Mouse (Mus musculus) embryonic stem cell, embryonic (primary cell): ENCODE results near the gene Lypd3.

Source experiments
- CTCF ChIA-PET, 4 experiments: fragments of 300-600 bp in 2 of 4; fragments of 350-600 bp in 2 of 4; sonication (Branson Sonifier 250); formaldehyde crosslinking; loops; one replicate each; lab custom pipeline; 2022; ENCODE audit warnings: inconsistent platforms in 2 of 4; lab: Charles Lee
- POLR2A ChIA-PET, 4 experiments: fragments of 300-600 bp in 2 of 4; fragments of 350-600 bp in 2 of 4; sonication (Branson Sonifier 250); formaldehyde crosslinking; loops; one replicate each; lab custom pipeline; 2022; ENCODE audit warnings: antibody characterized with exemption in 4 of 4, inconsistent platforms in 1 of 4; lab: Charles Lee

Gene Lypd3

GRCm38 (mm10) chr7:24630116-24630880 lies 6.1 kb upstream of the Lypd3 start:
- CTCF ChIA-PET, result interaction anchor here (0.6 to 2.5 kb wide), 9 partner anchors 8 to 157 kb away, joined by 3 to 9 read pairs (median 3); no protein-coding TSS in a partner anchor
- POLR2A ChIA-PET, result interaction anchor here in 2 of 4 experiments (0.5 to 3.4 kb wide), 6 partner anchors 9 to 634 kb away, joined by 3 to 19 read pairs (median 3); no protein-coding TSS in a partner anchor

DNA sequence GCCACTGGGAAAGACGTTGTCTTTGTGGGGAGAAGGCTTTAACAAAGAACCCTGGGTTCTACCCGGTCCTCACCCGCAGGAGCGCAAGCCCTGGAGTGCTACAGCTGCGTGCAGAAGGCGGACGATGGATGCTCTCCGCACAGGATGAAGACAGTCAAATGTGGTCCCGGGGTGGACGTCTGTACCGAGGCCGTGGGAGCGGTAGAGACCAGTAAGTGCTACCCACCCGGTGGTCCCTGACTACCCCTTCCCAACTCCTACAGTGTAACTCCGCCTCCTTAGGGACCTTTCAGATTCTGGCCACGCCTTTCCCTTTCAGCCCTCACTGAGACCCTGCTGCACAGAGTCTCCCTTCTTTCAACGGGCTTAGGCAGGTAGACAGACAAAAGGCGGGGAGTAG lies 696 bp downstream of the Lypd3 start:
- CTCF ChIA-PET, result interaction anchor here in 3 of 4 experiments (0.6 to 8.1 kb wide), 8 partner anchors 16 to 328 kb away, joined by 3 to 84 read pairs (median 6); no protein-coding TSS in a partner anchor
- POLR2A ChIA-PET, result interaction anchor here in 1 of 4 experiments (1.5 kb wide), 1 partner anchor 18 kb away, joined by 5 read pairs; no protein-coding TSS in a partner anchor

- POLR2A ChIA-PET, result interaction anchor here (0.5 to 2.4 kb wide), 19 partner anchors 9 to 322 kb away, joined by 3 to 19 read pairs (median 4); partner anchors contain the start of genes Pinlyp (in 1 of the 4) and Xrcc1 (in 1 of the 4)
- CTCF ChIA-PET, result interaction anchor here (0.6 to 8.1 kb wide), 27 partner anchors 8 to 348 kb away, joined by 3 to 84 read pairs (median 4); partner anchors contain the start of genes Irgq (in 1 of the 4) and Phldb3 (in 1 of the 4)
These were observed 1.9 kb downstream of the Lypd3 start for GRCm38 (mm10) chr7:24638026-24638856.

DNA sequence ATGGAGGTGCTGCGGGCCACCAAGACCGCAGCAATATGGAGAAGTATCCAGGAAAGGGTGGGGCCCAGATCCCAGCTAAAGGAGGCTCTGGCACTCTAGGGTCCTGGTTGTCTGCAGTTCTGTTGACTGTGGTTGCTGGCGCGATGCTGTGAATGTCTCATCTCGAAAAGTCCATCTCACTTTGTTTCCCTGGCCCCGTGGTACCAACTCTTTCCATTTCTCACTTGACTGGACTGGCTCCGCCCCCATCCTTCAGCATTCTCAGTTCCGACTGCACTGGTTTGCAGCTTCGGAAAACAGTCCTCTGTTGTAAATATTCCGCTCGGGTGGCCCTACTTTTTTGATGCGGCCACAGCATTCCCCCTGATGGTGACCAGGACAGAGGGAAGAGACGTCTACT lies 4.1 kb downstream of the Lypd3 start:
- POLR2A ChIA-PET, result no interaction called here
- CTCF ChIA-PET, result interaction anchor here in 1 of 4 experiments (0.7 to 8.1 kb wide), 2 partner anchors 41 to 138 kb away, joined by 3 to 84 read pairs; no protein-coding TSS in a partner anchor

DNA sequence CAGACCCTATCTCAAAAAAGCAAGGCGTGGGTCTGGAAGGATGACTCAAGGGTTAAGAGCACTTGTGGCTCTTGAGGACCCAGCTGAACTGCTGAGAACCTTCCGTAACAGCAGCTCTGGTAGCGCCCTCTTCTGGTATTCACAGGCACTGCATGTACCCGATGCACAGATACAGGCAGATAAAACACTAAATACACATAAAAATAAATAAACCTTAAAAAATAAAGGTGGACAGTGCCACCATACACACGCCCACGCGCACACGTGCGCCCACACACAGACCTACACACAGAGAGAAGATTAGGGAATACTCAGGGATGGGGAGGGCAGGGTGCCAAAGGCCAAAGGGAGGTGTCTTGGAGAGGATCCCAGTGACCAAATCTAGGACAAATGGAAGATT lies 6.1 kb downstream of the Lypd3 start:
- ChIA-PET POLR2A (interaction anchor here in 3 of 4 experiments (0.6 to 1.4 kb wide), 5 partner anchors 8 to 250 kb away, joined by 3 to 5 read pairs (median 3); no protein-coding TSS in a partner anchor), CTCF (interaction anchor here (0.5 to 8.1 kb wide), 49 partner anchors 9 to 278 kb away, joined by 3 to 84 read pairs (median 4); partner anchors contain the start of genes Cadm4 (in 1 of the 4), Phldb3 (in 1 of the 4) and Plaur (in 1 of the 4))

GRCm38 (mm10) chr7:24644492-24644891 lies 8.1 kb downstream of the Lypd3 start:
- ChIA-PET CTCF (interaction anchor here (0.6 to 2.7 kb wide), 9 partner anchors 9 to 204 kb away, joined by 3 to 11 read pairs (median 3); no protein-coding TSS in a partner anchor), POLR2A (interaction anchor here in 1 of 4 experiments (0.9 kb wide), 1 partner anchor 10 kb away, joined by 4 read pairs; no protein-coding TSS in a partner anchor)

DNA sequence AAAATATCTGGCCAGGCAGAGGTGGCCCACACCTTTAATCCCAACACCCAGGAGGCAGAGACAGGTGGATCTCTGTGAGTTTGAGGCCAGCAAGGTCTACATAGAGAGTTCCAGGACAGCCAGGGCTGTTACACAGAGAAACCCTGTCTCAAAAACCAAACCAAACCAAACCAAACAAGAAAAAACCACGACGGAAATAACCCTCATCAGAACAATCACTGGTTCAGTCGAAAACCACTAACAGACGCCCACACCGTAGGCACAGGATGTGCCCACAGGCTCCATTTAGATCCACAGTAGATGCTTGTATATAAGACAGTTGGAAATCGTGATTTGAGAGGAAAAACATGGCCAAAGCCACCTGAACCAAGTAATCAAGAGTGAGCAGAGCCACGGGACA lies 8.6 kb downstream of the Lypd3 start:
- CTCF ChIA-PET, result interaction anchor here (0.6 to 1.3 kb wide), 7 partner anchors 8 to 80 kb away, joined by 3 to 5 read pairs (median 3); no protein-coding TSS in a partner anchor
- POLR2A ChIA-PET, result interaction anchor here in 1 of 4 experiments (0.9 kb wide), 1 partner anchor 9 kb away, joined by 4 read pairs; no protein-coding TSS in a partner anchor

DNA sequence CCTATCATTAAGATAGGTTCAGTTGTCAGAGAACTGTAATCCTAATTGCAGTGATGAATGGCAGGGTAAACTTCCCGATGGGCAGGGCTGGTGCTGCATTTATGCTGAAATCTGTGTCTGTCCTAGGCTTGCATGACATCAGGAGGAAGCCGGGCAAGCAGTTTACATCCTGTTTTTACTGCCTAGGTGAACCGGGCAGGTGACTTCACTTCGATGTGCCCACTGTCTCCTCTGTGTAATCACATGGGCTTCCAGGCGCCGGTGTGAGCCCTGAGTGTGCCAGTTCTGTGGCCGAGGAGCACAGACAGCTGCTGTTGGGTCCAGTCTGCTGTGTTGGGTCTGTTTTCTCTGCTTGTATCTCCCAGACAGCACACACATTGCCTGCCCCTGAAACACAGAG lies 10.1 kb downstream of the Lypd3 start:
- CTCF ChIA-PET, result interaction anchor here in 3 of 4 experiments (0.6 to 1.6 kb wide), 6 partner anchors 16 to 211 kb away, joined by 3 to 7 read pairs (median 4); no protein-coding TSS in a partner anchor
- POLR2A ChIA-PET, result interaction anchor here in 2 of 4 experiments (0.6 to 0.9 kb wide), 2 partner anchors 8 to 37 kb away, joined by 3 to 4 read pairs; no protein-coding TSS in a partner anchor

- CTCF ChIA-PET, result interaction anchor here (0.6 to 7.1 kb wide), 24 partner anchors 9 to 212 kb away, joined by 3 to 46 read pairs (median 4); partner anchors contain the start of gene Lypd3 (in 2 of the 4)
- POLR2A ChIA-PET, result interaction anchor here in 1 of 4 experiments (0.5 to 1.0 kb wide), 4 partner anchors 15 to 241 kb away, joined by 3 to 5 read pairs (median 3); no protein-coding TSS in a partner anchor
These were observed 17.3 kb downstream of the Lypd3 start for GRCm38 (mm10) chr7:24653681-24654080.

DNA sequence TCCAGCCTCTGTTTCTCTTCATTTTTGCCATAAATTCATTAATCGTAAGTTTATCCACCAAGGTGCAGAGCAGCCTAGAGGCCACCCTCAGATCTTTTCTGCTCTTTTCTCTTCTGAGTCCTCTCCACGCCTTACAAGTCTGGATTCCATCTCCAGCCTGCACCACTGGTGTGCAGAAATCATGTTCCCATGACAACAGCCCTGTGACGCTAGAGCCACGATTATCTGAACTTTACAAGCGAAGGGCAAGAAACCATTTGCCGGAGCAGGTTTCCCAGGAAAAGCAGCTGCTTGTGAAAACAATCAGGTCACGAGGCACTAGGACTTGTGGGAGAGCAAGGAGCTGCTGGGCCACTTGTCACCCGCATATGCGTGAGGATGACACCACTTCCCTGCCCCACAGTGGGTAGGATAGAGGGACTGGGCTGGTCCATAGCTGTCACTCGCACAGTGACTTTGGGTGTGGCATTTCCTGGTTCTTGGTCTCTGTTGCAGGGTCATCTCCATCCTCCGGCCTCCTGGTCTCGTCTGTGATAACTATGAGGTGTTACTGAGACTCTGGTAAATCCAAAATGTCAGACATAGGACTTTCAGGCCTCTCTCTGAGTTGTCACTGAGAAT lies 23.5 kb downstream of the Lypd3 start:
- CTCF ChIA-PET, result interaction anchor here in 3 of 4 experiments (0.5 to 6.2 kb wide), 11 partner anchors 40 to 316 kb away, joined by 3 to 83 read pairs (median 6); no protein-coding TSS in a partner anchor
- POLR2A ChIA-PET, result no interaction called here

DNA sequence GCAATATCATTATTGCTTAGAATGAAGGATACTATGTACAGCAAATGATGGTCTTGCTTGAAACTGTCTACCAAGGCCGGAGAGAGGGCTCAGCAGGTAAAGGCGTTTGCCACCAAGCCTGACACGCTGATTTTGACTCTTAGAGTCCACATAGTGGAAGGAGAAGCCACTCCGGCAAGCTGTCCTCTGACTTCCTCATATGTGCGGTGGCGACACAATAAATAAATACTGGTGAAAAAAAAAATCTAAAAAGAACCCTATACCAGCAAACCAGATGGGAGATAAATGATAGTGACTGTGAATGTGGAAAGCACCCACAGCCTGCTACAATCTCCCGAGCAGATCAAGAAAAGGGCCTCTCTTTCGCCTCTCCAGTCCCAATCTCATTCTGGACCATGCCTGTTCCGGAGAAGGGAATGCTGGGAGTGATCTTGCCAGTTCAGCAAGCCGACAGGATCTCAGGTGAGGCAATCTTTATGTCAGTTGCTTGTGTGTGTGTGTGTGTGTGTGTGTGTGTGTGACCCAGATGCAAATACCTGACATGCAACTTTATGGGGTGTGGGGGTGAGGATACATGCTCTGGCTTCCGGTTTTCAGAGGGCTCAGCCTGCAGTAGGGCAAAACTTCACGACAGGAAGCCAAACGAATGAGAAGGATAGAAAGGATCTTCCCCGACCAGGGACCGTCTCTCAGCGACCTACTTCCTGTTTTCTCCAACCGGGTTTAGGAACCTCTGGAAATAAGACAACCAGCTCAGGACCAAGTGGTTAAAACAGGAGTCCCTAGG lies 25.0 kb downstream of the Lypd3 start:
- CTCF ChIA-PET, result interaction anchor here (0.5 to 6.2 kb wide), 21 partner anchors 8 to 433 kb away, joined by 3 to 83 read pairs (median 10); partner anchors contain the start of genes Phldb3 (in 1 of the 4), Pinlyp (in 1 of the 4) and Xrcc1 (in 1 of the 4)
- POLR2A ChIA-PET, result interaction anchor here in 2 of 4 experiments (0.7 to 1.2 kb wide), 2 partner anchors 41 to 169 kb away, joined by 3 to 4 read pairs; no protein-coding TSS in a partner anchor

- ChIA-PET CTCF (interaction anchor here (0.5 to 6.2 kb wide), 94 partner anchors 8 to 432 kb away, joined by 3 to 83 read pairs (median 4); partner anchors contain the start of genes Phldb3 (in 2 of the 4), Rabac1 (in 2 of the 4), Ethe1 (in 1 of the 4) and Irgq (in 1 of the 4)), POLR2A (interaction anchor here in 3 of 4 experiments (0.5 to 1.7 kb wide), 11 partner anchors 43 to 233 kb away, joined by 3 to 8 read pairs (median 3); partner anchors contain the start of gene Phldb3 (in 1 of the 3))
These were observed 26.2 kb downstream of the Lypd3 start for GRCm38 (mm10) chr7:24662575-24662974.

- ChIA-PET POLR2A (interaction anchor here in 2 of 4 experiments (0.6 kb wide), 3 partner anchors 163 to 391 kb away, joined by 3 to 5 read pairs (median 4); no protein-coding TSS in a partner anchor), CTCF (interaction anchor here in 3 of 4 experiments (1.1 to 3.0 kb wide), 7 partner anchors 11 to 65 kb away, joined by 3 to 79 read pairs (median 7); no protein-coding TSS in a partner anchor)
These were observed 28.0 kb downstream of the Lypd3 start for GRCm38 (mm10) chr7:24664301-24664700.

DNA sequence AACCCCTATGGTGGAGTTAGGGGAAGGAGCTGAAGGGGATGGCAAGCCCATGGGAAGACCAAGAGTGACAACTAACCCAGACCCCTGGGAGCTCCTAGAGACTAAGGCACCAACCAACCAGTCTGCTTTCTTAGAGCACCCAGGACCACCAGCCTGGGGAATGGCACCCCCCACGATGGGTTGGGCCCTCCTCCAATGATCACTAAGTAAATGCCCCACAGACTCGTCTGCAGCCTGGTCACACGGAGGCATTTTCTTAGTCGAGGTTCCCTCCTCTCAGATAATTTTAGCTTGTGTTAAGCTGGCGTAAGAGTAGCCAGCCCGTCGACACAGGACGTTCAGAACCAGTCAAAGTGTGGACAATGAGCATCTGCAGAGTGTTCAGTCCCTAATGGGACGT lies 28.6 kb downstream of the Lypd3 start:
- POLR2A ChIA-PET, result interaction anchor here in 2 of 4 experiments (0.5 to 0.6 kb wide), 4 partner anchors 164 to 391 kb away, joined by 3 to 5 read pairs (median 4); no protein-coding TSS in a partner anchor
- CTCF ChIA-PET, result interaction anchor here in 3 of 4 experiments (0.6 to 1.2 kb wide), 4 partner anchors 12 to 188 kb away, joined by 3 to 4 read pairs (median 4); no protein-coding TSS in a partner anchor

DNA sequence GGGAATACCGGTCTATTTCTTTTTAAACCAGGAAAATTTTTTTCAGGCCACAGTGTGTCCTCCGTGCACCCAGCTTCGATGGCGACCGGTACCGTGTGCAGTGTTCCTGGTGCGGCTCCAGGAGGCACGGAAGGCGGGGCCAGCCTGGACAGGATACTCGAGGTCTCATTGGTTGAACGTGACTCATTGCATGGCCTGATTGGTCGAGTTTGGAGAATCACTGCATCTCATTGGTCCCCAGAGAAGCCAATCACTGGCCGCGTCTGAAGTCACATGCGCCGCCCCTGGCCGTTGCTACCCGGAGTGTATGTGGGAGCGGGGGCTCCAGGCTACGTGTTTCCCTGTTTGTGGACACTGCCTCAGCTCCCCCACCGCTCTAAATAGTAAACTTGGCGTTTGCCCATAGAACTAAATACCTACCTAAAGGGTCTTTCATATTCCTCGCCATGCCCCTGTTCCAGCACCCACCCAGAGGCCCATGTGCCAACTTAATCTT lies 35.6 kb downstream of the Lypd3 start:
- CTCF ChIA-PET, result interaction anchor here in 2 of 4 experiments (0.6 to 1.8 kb wide), 3 partner anchors 9 to 374 kb away, joined by 3 to 9 read pairs (median 6); no protein-coding TSS in a partner anchor

More for the DNA sequence above, 35.6 kb downstream of the Lypd3 start:
- POLR2A ChIA-PET, result interaction anchor here in 1 of 4 experiments (0.6 to 0.7 kb wide), 2 partner anchors 85 to 165 kb away, joined by 3 read pairs; partner anchors contain the start of genes Ethe1, Zfp428 and Zfp575
